Mouse (Mus musculus) cortical plate, adult 2 months (tissue): Measurements from ENCODE around the gene Guca1b. TPM values are rescaled to one million over a fixed set of nuclear protein-coding genes. Genes with fewer than 3 reads are reported as not detected.

Source experiments
- H3K27ac ChIP-seq: fragments of 200-500 bp; 2 replicates; pipeline ENCODE4 v1.5.1; 2012; ENCODE audit warnings: low read length, control low read depth, inconsistent platforms; ENCODE audit not compliant: insufficient read depth
- H3K4me1 ChIP-seq: fragments of 200-500 bp; 2 replicates; pipeline ENCODE4 v1.6.1; 2011; ENCODE audit warnings: low read length; ENCODE audit not compliant: control insufficient read depth, insufficient read depth
- H3K4me3 ChIP-seq: fragments of 200-500 bp; 2 replicates; pipeline ENCODE4 v1.5.1; 2011; ENCODE audit warnings: mild to moderate bottlenecking, low read length, control low read depth; ENCODE audit not compliant: insufficient read depth
- CTCF ChIP-seq: fragments of 200-500 bp; IDR thresholded peaks from 2 replicates; pipeline ENCODE4 v1.5.1; 2011; ENCODE audit warnings: mild to moderate bottlenecking, control low read depth, low read length; ENCODE audit not compliant: insufficient read depth; ENCODE audit errors: extremely low read depth
- POLR2A ChIP-seq: fragments of 200-500 bp; IDR thresholded peaks from 2 replicates; pipeline ENCODE4 v1.6.1; 2011; ENCODE audit warnings: mild to moderate bottlenecking, low read length, control low read depth; ENCODE audit not compliant: insufficient read depth; ENCODE audit errors: extremely low read depth
- polyA plus RNA-seq: library from polyadenylated mRNA; depleted of rRNA; stranded (reverse); fragments of >200 nt; gene quantifications from 2 replicates; pipeline ENCODE4 v1.2.3, GENCODE M21; 2012; rRNA removed

Gene Guca1b
- polyA plus RNA-seq, 1 experiment, result 1.2 TPM

GRCm38 (mm10) chr17:47436907-47437547 lies 51.8 kb downstream of the Guca1b start, which contains the start of gene 1700001C19Rik:
1700001C19Rik (minus strand) TSS chr17:47437376.
- peak within 1 kb of the TSS; percentile 29; the same call in 1 of the 2 replicates for H3K4me3 ChIP-seq
- no peaks in the 10 kb centered on the region for H3K4me1 ChIP-seq
- H3K27ac ChIP-seq, result no peak within 1 kb of the TSS
- TF ChIP-seq POLR2A, result no peak
- TF ChIP-seq CTCF, result no peak

GRCm38 (mm10) chr17:47438611-47439010 lies 53.4 kb downstream of the Guca1b start:
- H3K27ac ChIP-seq, result no peak overlapping the region
- no peaks in the 10 kb centered on the region for H3K4me1 ChIP-seq
- no peak for TF ChIP-seq POLR2A
- TF ChIP-seq CTCF, result no peak
- H3K4me3 ChIP-seq, result no peak overlapping the region

- TF ChIP-seq POLR2A, result no peak
- no peak for TF ChIP-seq CTCF
- Histone ChIP-seq H3K4me3 (no peak overlapping the region), H3K4me1 (no peaks in the 10 kb centered on the region), H3K27ac (no peak overlapping the region)
Measured at GRCm38 (mm10) chr17:47439396-47440028, 54.3 kb downstream of the Guca1b start.

DNA sequence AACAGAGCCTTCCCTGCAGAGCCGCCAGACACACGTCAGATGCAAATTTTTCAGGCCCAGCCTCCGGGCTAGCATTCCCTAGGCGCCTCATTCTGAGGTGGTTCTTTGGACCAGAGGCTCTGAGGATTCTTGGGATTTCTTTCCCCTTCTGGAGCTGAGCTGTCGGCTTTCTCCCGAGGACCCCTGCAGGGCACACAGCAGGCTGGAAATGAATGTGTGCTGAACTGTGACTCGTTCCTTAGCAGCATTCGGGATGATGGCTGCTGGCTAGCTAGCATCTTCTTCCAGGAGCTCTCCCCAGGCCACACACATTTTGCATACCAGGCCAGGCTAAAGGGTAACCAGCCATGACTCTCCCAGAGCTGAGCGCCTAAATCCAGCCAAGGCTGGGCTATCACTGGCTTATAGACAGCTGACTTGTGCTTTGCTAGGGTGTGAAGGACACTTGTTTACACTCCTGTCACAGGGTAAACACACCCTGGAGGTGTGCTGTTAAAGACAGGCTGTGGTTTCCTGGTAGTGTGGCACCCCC lies 55.2 kb downstream of the Guca1b start:
- Histone ChIP-seq H3K4me1 (no peaks in the 10 kb centered on the region), H3K4me3 (no peak overlapping the region), H3K27ac (no peak overlapping the region)
- TF ChIP-seq CTCF, result no peak
- TF ChIP-seq POLR2A, result no peak

DNA sequence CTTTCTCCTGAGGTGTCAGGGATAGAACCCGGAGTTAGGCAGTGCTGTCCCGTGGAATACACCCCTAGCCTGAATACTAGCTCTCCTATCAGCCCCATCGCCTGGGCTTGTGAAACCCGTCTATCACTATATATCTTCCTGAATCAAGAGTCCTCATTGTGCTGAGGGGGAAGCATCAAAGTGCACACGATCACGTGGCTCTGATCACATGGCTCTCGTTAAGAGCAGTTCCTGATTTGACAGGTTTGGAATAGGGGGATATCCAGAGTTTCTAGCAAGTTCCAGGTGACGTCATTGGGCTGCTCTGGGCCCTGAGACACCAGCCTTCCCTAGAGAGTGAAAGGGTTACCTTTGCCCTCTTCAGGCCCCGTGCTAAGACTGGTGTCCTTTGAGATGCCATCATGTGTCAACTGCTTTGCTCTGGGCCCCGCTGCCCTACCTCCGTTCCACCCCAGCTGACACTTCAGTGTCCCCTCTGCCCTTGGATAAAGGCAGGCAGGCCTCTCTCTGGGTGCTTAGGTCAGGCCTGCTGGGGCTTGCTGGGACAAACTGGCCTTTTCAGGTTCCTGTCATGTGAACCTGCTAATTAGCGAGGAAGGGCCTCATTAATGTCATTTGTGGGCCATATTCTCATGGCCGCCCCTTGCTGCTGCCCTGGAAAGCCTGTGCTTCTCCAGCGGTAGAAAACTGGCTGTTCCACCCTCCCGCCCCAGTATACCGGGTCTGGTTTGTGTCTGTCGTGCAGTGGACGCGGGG lies 56.3 kb downstream of the Guca1b start:
- Histone ChIP-seq H3K4me1 (no peaks in the 10 kb centered on the region), H3K4me3 (no peak overlapping the region), H3K27ac (no peak overlapping the region)
- TF ChIP-seq POLR2A, result no peak
- TF ChIP-seq CTCF, result no peak

GRCm38 (mm10) chr17:47442271-47442670 lies 57.1 kb downstream of the Guca1b start:
- H3K4me1 ChIP-seq, result no peaks in the 10 kb centered on the region
- no peak overlapping the region for H3K4me3 ChIP-seq
- TF ChIP-seq CTCF (no peak), POLR2A (no peak)
- H3K27ac ChIP-seq, result no peak overlapping the region

Other genes starting within 250 kb of the Guca1b start
- gene Mrps10, start 16.5 kb upstream of the Guca1b start, polyA plus RNA-seq, result 45.1 and 47.7 TPM in 2 replicates
- gene Guca1a, start 15.2 kb downstream of the Guca1b start, polyA plus RNA-seq, result 0.21 and 0.47 TPM in 2 replicates
- 0.25 and 0.28 TPM in 2 replicates for gene AI661453, start 51.2 kb downstream of the Guca1b start, polyA plus RNA-seq
- 0.21 and 0.33 TPM in 2 replicates for gene 1700001C19Rik, start 52.0 kb downstream of the Guca1b start, polyA plus RNA-seq
- 25.9 and 28.0 TPM in 2 replicates for gene Taf8, start 116.9 kb downstream of the Guca1b start, polyA plus RNA-seq
- gene Ccnd3, start 119.7 kb downstream of the Guca1b start, polyA plus RNA-seq, result 31.3 and 32.5 TPM in 2 replicates
- gene Bysl, start 226.1 kb downstream of the Guca1b start, polyA plus RNA-seq, result 17.0 and 17.6 TPM in 2 replicates
- 32.6 and 34.0 TPM in 2 replicates for gene Med20, start 226.2 kb downstream of the Guca1b start, polyA plus RNA-seq
- 1.9 and 2.9 TPM in 2 replicates for gene Gm20517, start 226.2 kb downstream of the Guca1b start, polyA plus RNA-seq
- 12.4 and 12.5 TPM in 2 replicates for gene Usp49, start 245.3 kb downstream of the Guca1b start, polyA plus RNA-seq